Mouse (Mus musculus): ENCODE data around the gene Tfcp2.

- TF ChIP-seq CTCF (IDR thresholded peaks at IDR 0.05; ENCODE audit: control insufficient read depth, insufficient read depth, insufficient read length), result no peak
- TF ChIP-seq MYOG (IDR thresholded peaks at IDR 0.05; ENCODE audit: control insufficient read depth, extremely low read depth, insufficient read length), result no peak
- no peak for TF ChIP-seq MAX (IDR thresholded peaks at IDR 0.05)
- no peak for TF ChIP-seq USF1 (IDR thresholded peaks at IDR 0.05; ENCODE audit: low read depth)
- no peak for TF ChIP-seq MYOD1 (IDR thresholded peaks at IDR 0.05; ENCODE audit: control insufficient read depth, insufficient read length, low read depth)
- no peak for TF ChIP-seq CEBPB (IDR thresholded peaks at IDR 0.05; ENCODE audit: low read depth)
- no peak for TF ChIP-seq FOSL1 (IDR thresholded peaks at IDR 0.05; ENCODE audit: insufficient read depth, low read length, poor library complexity, severe bottlenecking)
Measured at GRCm38 (mm10) chr15:100577972-100578371, 26.2 kb upstream of the Tfcp2 start.

All from C2C12 (cell line).